Mouse (Mus musculus): ENCODE measurements around the gene Mxra7. TPM values are rescaled to one million over a fixed set of nuclear protein-coding genes. Genes with fewer than 3 reads are reported as not detected.

Mxra7 gene
- 28.5 TPM for polyA plus RNA-seq (2014; fragmentation: Illumina TruSeq; extraction: RNeasy Lipid Tissue Mini Kit (QIAGEN cat#74804); ENCODE audit: low read depth, low replicate concordance)

DNA sequence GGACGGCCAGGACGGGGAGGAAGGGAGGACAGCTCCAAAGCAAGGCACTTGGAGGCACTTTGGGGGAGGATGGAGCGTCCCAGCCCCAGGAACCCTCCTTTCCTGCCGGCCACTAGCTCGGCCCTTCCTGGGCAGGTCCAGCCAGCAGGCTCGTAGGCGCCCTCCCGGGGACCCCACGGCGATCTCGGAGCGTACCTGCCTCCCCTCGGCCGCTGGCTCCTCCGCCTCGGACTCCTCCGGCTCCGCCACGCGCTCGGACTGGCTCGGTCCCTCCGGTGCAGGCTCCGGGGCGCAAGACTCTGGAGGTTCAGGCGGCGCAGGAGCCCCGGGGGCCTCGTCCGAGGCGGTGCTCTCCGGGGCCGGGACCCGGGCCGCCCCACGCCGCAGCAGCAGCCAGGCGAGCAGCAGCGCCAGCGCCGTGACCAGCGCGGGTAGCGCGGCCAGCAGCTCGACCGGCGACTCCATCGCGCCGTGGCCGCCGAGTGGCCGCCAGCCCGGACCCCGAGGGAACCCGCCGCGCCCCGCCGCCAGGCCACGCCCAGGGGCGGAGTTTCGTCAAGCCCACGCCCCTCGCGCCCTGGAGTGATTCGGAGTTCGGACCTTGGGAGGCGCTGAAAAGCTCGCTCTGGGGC, at the start of gene Mxra7:
TSS of gene Mxra7 (minus strand) at position 513 of the 632 bp plus-strand sequence.

DNA sequence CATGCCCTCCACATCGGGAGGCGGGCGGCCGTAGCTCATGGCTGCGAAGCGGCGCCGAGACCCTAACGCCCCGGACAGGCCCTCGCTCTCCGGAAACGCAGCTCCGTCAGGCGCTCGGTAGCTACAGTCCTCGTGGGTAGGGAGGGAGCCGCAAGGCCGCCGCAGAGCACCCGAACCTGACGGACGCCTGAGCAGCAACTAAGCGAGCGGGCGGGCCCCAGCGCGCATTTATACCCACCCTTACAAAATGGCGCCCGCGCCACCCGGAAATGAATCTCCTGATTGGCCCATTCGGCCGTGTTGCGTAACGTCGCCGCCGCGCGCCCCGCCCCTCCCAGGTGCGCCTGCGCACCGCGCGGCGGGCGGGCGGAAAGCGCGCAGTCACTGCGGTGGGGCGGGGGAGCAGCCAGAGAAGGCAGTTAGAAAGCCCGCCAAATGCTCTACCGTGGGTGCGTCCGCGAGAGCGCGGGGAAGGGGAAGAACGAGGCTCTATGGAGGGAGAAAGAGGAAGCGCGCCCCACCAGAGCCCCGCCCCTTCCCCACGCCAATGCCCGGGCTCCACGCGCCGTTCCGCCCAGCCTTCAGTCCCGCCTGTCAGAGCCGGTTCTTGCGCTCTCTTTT, 25.2 kb upstream of the Mxra7 start, which contains the start of gene Srsf2:
TSS of gene Srsf2 (minus strand) at position 204 of the 621 bp plus-strand sequence.

DNA sequence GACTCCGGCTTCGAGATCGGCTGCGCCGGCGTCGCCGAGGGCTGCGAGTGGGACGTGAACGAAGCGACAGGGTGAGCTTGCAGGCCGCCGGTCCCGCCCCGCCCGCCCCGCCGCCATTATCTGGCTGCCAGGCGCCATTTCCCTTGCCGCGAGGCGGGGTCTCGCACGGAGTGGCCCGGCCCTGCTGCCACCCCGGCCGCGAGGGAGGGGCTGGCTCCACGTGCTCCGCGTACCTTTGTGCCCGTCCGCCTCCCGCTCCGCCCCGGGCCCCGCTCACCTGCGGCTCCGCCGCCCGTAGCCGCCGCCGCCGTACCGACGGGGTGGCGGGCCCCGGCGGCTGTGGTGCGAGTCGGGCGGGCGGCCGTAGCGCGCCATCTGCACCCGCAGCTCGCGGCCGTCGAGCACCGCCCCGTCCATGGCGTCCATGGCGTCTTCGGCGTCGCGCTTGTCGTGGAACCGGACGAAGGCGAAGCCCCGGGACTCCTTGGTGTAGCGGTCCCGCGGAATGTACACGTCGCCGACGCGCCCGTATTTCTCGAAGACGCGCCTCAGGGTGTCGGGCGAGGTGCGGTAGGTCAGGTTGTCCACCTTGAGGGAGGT, 24.5 kb upstream of the Mxra7 start, which contains the start of gene Mfsd11:
TSS of gene Mfsd11 (plus strand) at position 150 of the 600 bp plus-strand sequence.

DNA sequence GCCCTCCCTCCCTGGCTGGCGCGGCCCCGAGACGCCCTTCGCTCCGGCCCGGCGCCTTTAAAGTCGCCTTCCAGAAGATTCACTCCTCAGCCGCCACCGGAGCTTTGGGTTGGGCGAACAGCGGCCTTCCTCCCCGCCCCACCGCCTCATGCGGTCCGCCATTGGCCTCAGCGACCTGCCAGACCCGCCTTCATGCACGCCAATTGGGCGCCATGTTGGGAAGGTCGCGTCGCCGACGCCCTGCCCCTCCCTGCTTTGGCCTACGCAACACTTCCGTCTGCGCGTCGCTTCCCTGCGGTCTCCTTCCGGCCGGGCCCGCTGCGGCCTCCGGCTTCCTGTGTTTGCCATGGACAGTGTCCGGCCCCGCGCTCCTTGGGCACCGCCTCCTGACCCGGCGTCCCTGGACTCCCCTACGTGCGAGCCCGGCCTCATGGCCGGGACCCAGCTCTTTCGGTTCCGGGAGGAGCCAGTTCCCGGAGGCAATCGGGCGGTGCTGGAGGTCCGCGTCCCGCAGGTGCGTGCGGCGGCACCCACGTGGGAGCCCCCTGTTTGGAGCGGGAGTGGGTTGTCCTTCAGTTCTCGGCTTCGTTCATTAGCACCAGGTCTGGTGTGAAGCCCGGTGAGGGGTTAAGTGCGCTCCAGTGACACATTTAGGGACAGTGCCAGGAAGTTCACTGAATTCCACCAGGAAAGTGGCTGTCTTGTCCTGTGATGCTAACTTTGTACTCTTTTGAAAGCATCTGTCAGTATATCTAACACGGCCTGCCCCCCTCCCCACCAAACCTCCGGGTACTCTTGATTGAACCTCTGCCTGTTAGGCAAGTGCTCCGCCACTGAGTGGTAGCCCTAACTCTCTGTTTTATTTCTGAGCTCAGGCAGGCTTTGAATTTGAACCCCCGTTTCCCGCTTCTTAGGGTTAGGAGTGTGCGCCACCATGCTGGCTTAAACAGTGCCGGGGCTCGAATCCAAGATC, 15.7 kb upstream of the Mxra7 start, which contains the start of the genes Mettl23 and Jmjd6:
TSS of gene Mettl23 (plus strand) at position 18 of the 973 bp plus-strand sequence.
TSS of gene Jmjd6 (minus strand) at position 189 of the 973 bp plus-strand sequence.

DNA sequence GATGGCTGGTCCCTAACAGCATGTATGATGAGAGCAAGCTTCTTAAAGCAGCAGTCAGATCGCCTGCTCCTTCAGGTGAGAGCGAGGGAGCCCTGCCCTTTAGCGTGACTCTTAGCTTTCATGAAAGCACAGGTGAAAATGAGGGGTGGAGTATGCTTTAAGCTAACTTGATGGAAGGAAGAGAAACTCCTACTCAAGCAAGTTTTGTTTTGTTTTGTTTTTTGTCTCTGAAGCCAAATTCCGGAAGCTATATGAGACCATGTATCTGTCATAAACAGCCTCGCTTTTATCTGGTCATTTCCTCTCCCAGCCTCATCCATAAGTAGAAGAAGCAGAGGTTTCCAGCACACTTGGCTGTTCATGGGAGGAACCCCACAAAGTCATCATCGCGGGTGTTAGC, 52.4 kb downstream of the Mxra7 start, which contains the start of gene St6galnac1:
TSS of gene St6galnac1 (minus strand) at position 101 of the 400 bp plus-strand sequence.

Other genes with a start within 250 kb of the Mxra7 start
- 3.7 TPM for gene Ube2o, start 246.6 kb downstream of the Mxra7 start, polyA plus RNA-seq (2014; fragmentation: Illumina TruSeq; extraction: RNeasy Lipid Tissue Mini Kit (QIAGEN cat#74804); ENCODE audit: low read depth, low replicate concordance)
- gene Aanat, start 241.6 kb downstream of the Mxra7 start, polyA plus RNA-seq (2014; fragmentation: Illumina TruSeq; extraction: RNeasy Lipid Tissue Mini Kit (QIAGEN cat#74804); ENCODE audit: low read depth, low replicate concordance) = not detected
- gene Rhbdf2, start 201.0 kb downstream of the Mxra7 start, polyA plus RNA-seq (2014; fragmentation: Illumina TruSeq; extraction: RNeasy Lipid Tissue Mini Kit (QIAGEN cat#74804); ENCODE audit: low read depth, low replicate concordance) = not detected
- gene Prcd, start 174.5 kb downstream of the Mxra7 start, polyA plus RNA-seq (2014; fragmentation: Illumina TruSeq; extraction: RNeasy Lipid Tissue Mini Kit (QIAGEN cat#74804); ENCODE audit: low read depth, low replicate concordance) = 1.9 TPM
- gene Cygb, start 173.7 kb downstream of the Mxra7 start, polyA plus RNA-seq (2014; fragmentation: Illumina TruSeq; extraction: RNeasy Lipid Tissue Mini Kit (QIAGEN cat#74804); ENCODE audit: low read depth, low replicate concordance) = 1.9 TPM
- 0.23 TPM for gene St6galnac1, start 52.5 kb downstream of the Mxra7 start, polyA plus RNA-seq (2014; fragmentation: Illumina TruSeq; extraction: RNeasy Lipid Tissue Mini Kit (QIAGEN cat#74804); ENCODE audit: low read depth, low replicate concordance)
- 63.3 TPM for gene Mettl23, start 15.2 kb upstream of the Mxra7 start, polyA plus RNA-seq (2014; fragmentation: Illumina TruSeq; extraction: RNeasy Lipid Tissue Mini Kit (QIAGEN cat#74804); ENCODE audit: low read depth, low replicate concordance)
- gene Jmjd6, start 15.4 kb upstream of the Mxra7 start, polyA plus RNA-seq (2014; fragmentation: Illumina TruSeq; extraction: RNeasy Lipid Tissue Mini Kit (QIAGEN cat#74804); ENCODE audit: low read depth, low replicate concordance) = 9.3 TPM
- 21.5 TPM for gene Mfsd11, start 24.4 kb upstream of the Mxra7 start, polyA plus RNA-seq (2014; fragmentation: Illumina TruSeq; extraction: RNeasy Lipid Tissue Mini Kit (QIAGEN cat#74804); ENCODE audit: low read depth, low replicate concordance)
- 468 TPM for gene Srsf2, start 25.0 kb upstream of the Mxra7 start, polyA plus RNA-seq (2014; fragmentation: Illumina TruSeq; extraction: RNeasy Lipid Tissue Mini Kit (QIAGEN cat#74804); ENCODE audit: low read depth, low replicate concordance)
- gene Mgat5b, start 90.8 kb upstream of the Mxra7 start, polyA plus RNA-seq (2014; fragmentation: Illumina TruSeq; extraction: RNeasy Lipid Tissue Mini Kit (QIAGEN cat#74804); ENCODE audit: low read depth, low replicate concordance) = not detected

All from adrenal gland, adult 10 weeks (tissue).